Mouse (Mus musculus): Measurements from ENCODE around the gene Tm6sf2. TPM values are rescaled to one million over a fixed set of nuclear protein-coding genes. Genes with fewer than 3 reads are reported as not detected.
A peak's percentile ranks its signal among the peaks of the same experiment; 100 is the strongest.

Tm6sf2 gene
- polyA plus RNA-seq, 1 experiment: 0.57 TPM

- no peak for TF ChIP-seq USF1 (IDR thresholded peaks at IDR 0.05; ENCODE audit: low read depth)
- no peak for TF ChIP-seq CTCF (IDR thresholded peaks at IDR 0.05; ENCODE audit: control insufficient read depth, insufficient read depth, insufficient read length)
- TF ChIP-seq MYOD1 (IDR thresholded peaks at IDR 0.05; ENCODE audit: control insufficient read depth, insufficient read length, low read depth): no peak
- no peak for TF ChIP-seq FOSL1 (IDR thresholded peaks at IDR 0.05; ENCODE audit: insufficient read depth, low read length, poor library complexity, severe bottlenecking)
- TF ChIP-seq MAX (IDR thresholded peaks at IDR 0.05): no peak
- TF ChIP-seq CEBPB (IDR thresholded peaks at IDR 0.05; ENCODE audit: low read depth): no peak
- no peak for TF ChIP-seq MYOG (IDR thresholded peaks at IDR 0.05; ENCODE audit: control insufficient read depth, extremely low read depth, insufficient read length)
- no peak overlapping the region for H3K4me3 ChIP-seq (ENCODE audit: insufficient read depth, poor library complexity, severe bottlenecking)
- H3ac ChIP-seq (ENCODE audit: control insufficient read depth, insufficient read length, low read depth): no peak overlapping the region
- H3K79me2 ChIP-seq (ENCODE audit: control insufficient read depth, insufficient read depth): no peaks in the 10 kb centered on the region
- H3K27me3 ChIP-seq (ENCODE audit: control insufficient read depth, insufficient read depth, insufficient read length): peaks cover 47% of the 10 kb centered on the region
- H3K79me3 ChIP-seq (ENCODE audit: low read depth): no peaks in the 10 kb centered on the region
- no peaks in the 10 kb centered on the region for H3K36me3 ChIP-seq (ENCODE audit: control insufficient read depth, insufficient read depth)
Measured at GRCm38 (mm10) chr8:70092786-70093185, 20.1 kb downstream of the Tm6sf2 start.

DNA sequence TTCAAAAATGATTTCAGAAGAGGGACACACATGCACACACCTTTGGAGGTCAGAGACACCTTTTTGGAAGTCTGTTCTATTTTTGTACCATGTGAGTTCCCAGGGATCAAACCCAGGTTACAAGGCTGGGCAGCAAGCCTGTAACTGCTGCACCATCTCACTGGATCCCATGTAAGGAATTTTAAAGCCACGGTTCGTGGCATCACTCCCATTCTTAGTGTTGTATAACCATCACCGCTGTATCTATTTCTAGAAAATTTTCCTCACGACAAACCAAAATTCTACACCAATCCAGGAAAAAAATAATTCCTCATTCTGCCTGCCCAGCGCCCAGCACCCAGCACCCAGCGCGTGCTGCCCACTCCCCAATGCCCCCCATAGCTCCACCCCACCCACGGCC lies 26.6 kb downstream of the Tm6sf2 start:
- Histone ChIP-seq H3K79me3 (ENCODE audit: low read depth) (no peaks in the 10 kb centered on the region), H3K36me3 (ENCODE audit: control insufficient read depth, insufficient read depth) (no peaks in the 10 kb centered on the region), H3K4me3 (ENCODE audit: insufficient read depth, poor library complexity, severe bottlenecking) (no peak overlapping the region), H3K27me3 (ENCODE audit: control insufficient read depth, insufficient read depth, insufficient read length) (peaks cover 40% of the 10 kb centered on the region), H3ac (ENCODE audit: control insufficient read depth, insufficient read length, low read depth) (no peak overlapping the region), H3K79me2 (ENCODE audit: control insufficient read depth, insufficient read depth) (no peaks in the 10 kb centered on the region)
- no peak for TF ChIP-seq USF1 (IDR thresholded peaks at IDR 0.05; ENCODE audit: low read depth)
- no peak for TF ChIP-seq FOSL1 (IDR thresholded peaks at IDR 0.05; ENCODE audit: insufficient read depth, low read length, poor library complexity, severe bottlenecking)
- no peak for TF ChIP-seq MYOD1 (IDR thresholded peaks at IDR 0.05; ENCODE audit: control insufficient read depth, insufficient read length, low read depth)
- TF ChIP-seq CEBPB (IDR thresholded peaks at IDR 0.05; ENCODE audit: low read depth): no peak
- no peak for TF ChIP-seq MAX (IDR thresholded peaks at IDR 0.05)

GRCm38 (mm10) chr8:70100241-70100640 lies 27.5 kb downstream of the Tm6sf2 start:
- Histone ChIP-seq H3ac (ENCODE audit: control insufficient read depth, insufficient read length, low read depth) (no peak overlapping the region), H3K36me3 (ENCODE audit: control insufficient read depth, insufficient read depth) (no peaks in the 10 kb centered on the region), H3K4me3 (ENCODE audit: insufficient read depth, poor library complexity, severe bottlenecking) (no peak overlapping the region), H3K27me3 (ENCODE audit: control insufficient read depth, insufficient read depth, insufficient read length) (peaks cover 36% of the 10 kb centered on the region), H3K79me2 (ENCODE audit: control insufficient read depth, insufficient read depth) (no peaks in the 10 kb centered on the region), H3K79me3 (ENCODE audit: low read depth) (no peaks in the 10 kb centered on the region)
- TF ChIP-seq MYOG (IDR thresholded peaks at IDR 0.05; ENCODE audit: control insufficient read depth, extremely low read depth, insufficient read length): no peak
- no peak for TF ChIP-seq MAX (IDR thresholded peaks at IDR 0.05)
- TF ChIP-seq USF1 (IDR thresholded peaks at IDR 0.05; ENCODE audit: low read depth): no peak
- TF ChIP-seq FOSL1 (IDR thresholded peaks at IDR 0.05; ENCODE audit: insufficient read depth, low read length, poor library complexity, severe bottlenecking): no peak
- TF ChIP-seq MYOD1 (IDR thresholded peaks at IDR 0.05; ENCODE audit: control insufficient read depth, insufficient read length, low read depth): no peak
- no peak for TF ChIP-seq CEBPB (IDR thresholded peaks at IDR 0.05; ENCODE audit: low read depth)
- no peak for TF ChIP-seq CTCF (IDR thresholded peaks at IDR 0.05; ENCODE audit: control insufficient read depth, insufficient read depth, insufficient read length)

GRCm38 (mm10) chr8:70104506-70104905 lies 31.8 kb downstream of the Tm6sf2 start:
- Histone ChIP-seq H3K36me3 (ENCODE audit: control insufficient read depth, insufficient read depth) (no peaks in the 10 kb centered on the region), H3K27me3 (ENCODE audit: control insufficient read depth, insufficient read depth, insufficient read length) (peaks cover 47% of the 10 kb centered on the region), H3K79me3 (ENCODE audit: low read depth) (no peaks in the 10 kb centered on the region), H3ac (ENCODE audit: control insufficient read depth, insufficient read length, low read depth) (no peak overlapping the region), H3K79me2 (ENCODE audit: control insufficient read depth, insufficient read depth) (no peaks in the 10 kb centered on the region), H3K4me3 (ENCODE audit: insufficient read depth, poor library complexity, severe bottlenecking) (no peak overlapping the region)
- TF ChIP-seq MAX (IDR thresholded peaks at IDR 0.05): no peak
- TF ChIP-seq CTCF (IDR thresholded peaks at IDR 0.05; ENCODE audit: control insufficient read depth, insufficient read depth, insufficient read length): peak; percentile 20

GRCm38 (mm10) chr8:70104922-70105321 lies 32.2 kb downstream of the Tm6sf2 start:
- H3K36me3 ChIP-seq (ENCODE audit: control insufficient read depth, insufficient read depth): no peaks in the 10 kb centered on the region
- no peak for TF ChIP-seq CEBPB (IDR thresholded peaks at IDR 0.05; ENCODE audit: low read depth)
- TF ChIP-seq CTCF (IDR thresholded peaks at IDR 0.05; ENCODE audit: control insufficient read depth, insufficient read depth, insufficient read length): no peak
- no peak for TF ChIP-seq USF1 (IDR thresholded peaks at IDR 0.05; ENCODE audit: low read depth)
- no peak for TF ChIP-seq MAX (IDR thresholded peaks at IDR 0.05)
- TF ChIP-seq MYOG (IDR thresholded peaks at IDR 0.05; ENCODE audit: control insufficient read depth, extremely low read depth, insufficient read length): no peak
- TF ChIP-seq MYOD1 (IDR thresholded peaks at IDR 0.05; ENCODE audit: control insufficient read depth, insufficient read length, low read depth): no peak
- TF ChIP-seq FOSL1 (IDR thresholded peaks at IDR 0.05; ENCODE audit: insufficient read depth, low read length, poor library complexity, severe bottlenecking): no peak
- H3K79me2 ChIP-seq (ENCODE audit: control insufficient read depth, insufficient read depth): no peaks in the 10 kb centered on the region
- H3ac ChIP-seq (ENCODE audit: control insufficient read depth, insufficient read length, low read depth): no peak overlapping the region
- H3K4me3 ChIP-seq (ENCODE audit: insufficient read depth, poor library complexity, severe bottlenecking): no peak overlapping the region
- no peaks in the 10 kb centered on the region for H3K79me3 ChIP-seq (ENCODE audit: low read depth)
- peaks cover 51% of the 10 kb centered on the region for H3K27me3 ChIP-seq (ENCODE audit: control insufficient read depth, insufficient read depth, insufficient read length)

DNA sequence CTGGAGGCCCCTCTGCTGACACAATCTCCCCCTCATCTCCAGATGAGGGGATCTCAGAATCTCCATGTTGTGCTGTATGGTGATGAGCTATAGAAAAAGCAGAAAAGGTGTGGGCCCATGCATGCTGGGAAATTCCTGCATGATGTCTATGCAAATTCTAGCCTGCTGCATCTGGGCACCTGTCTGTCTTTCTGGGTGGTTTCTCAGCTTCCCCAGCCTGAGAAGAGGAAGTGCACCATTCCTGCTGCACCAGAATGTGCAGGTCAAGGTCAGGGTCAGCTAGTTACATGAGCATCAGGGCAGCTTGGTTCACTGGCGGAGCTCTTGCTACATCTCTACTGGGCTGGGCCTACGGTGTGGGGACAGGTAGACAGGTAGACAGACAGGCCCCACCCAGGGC lies 37.7 kb downstream of the Tm6sf2 start:
- no peak for TF ChIP-seq MYOG (IDR thresholded peaks at IDR 0.05; ENCODE audit: control insufficient read depth, extremely low read depth, insufficient read length)
- TF ChIP-seq FOSL1 (IDR thresholded peaks at IDR 0.05; ENCODE audit: insufficient read depth, low read length, poor library complexity, severe bottlenecking): no peak
- no peak for TF ChIP-seq CTCF (IDR thresholded peaks at IDR 0.05; ENCODE audit: control insufficient read depth, insufficient read depth, insufficient read length)
- TF ChIP-seq MYOD1 (IDR thresholded peaks at IDR 0.05; ENCODE audit: control insufficient read depth, insufficient read length, low read depth): no peak
- no peak for TF ChIP-seq MAX (IDR thresholded peaks at IDR 0.05)
- TF ChIP-seq USF1 (IDR thresholded peaks at IDR 0.05; ENCODE audit: low read depth): no peak
- no peak for TF ChIP-seq CEBPB (IDR thresholded peaks at IDR 0.05; ENCODE audit: low read depth)
- Histone ChIP-seq H3K79me3 (ENCODE audit: low read depth) (no peaks in the 10 kb centered on the region), H3K79me2 (ENCODE audit: control insufficient read depth, insufficient read depth) (no peaks in the 10 kb centered on the region), H3ac (ENCODE audit: control insufficient read depth, insufficient read length, low read depth) (no peak overlapping the region), H3K27me3 (ENCODE audit: control insufficient read depth, insufficient read depth, insufficient read length) (peaks cover 83% of the 10 kb centered on the region), H3K4me3 (ENCODE audit: insufficient read depth, poor library complexity, severe bottlenecking) (no peak overlapping the region), H3K36me3 (ENCODE audit: control insufficient read depth, insufficient read depth) (no peaks in the 10 kb centered on the region)

All from C2C12 (cell line).